22 mouse cellular contexts compared by ENCODE assay signal in the genomic region with DNA sequence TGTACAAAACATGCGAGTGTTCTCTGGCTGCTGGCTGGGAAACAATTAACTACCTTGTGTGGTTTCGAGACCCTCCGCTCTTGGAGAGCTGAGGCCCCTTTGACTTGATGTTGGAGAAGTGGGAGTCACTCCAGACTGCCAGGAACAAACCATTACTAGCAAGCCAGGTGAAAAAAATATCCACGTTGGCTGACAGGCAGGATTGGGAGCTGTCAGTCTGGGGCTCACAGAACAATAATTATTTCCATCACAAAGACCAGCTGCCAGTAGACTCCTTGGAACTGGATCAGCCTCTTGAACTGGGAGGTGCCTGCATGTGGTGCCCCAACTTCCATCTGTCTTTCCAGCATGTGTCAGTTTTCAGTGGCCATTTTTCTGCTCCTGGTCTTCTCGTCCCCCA. TPM values are rescaled to one million over a fixed set of nuclear protein-coding genes. Genes with fewer than 3 reads are reported as not detected.
DNase-seq lines count a peak whose midpoint lies in the region; ATAC-seq and TF ChIP-seq lines count a peak whose summit lies in the region.
"Had no signal": no experiment of that assay in that cellular context is flagged by ENCODE, and none has a peak within 500 bp of the region (broad histone marks: within the 10 kb centered on the region; RNA-seq: fewer than 3 reads in every experiment).

No protein-coding gene starts in this region.

- H3K4me3 ChIP-seq in midbrain, embryonic 11.5 days (ENCODE audit: low read depth, low read length), result no peak overlapping the region
- no peak overlapping the region for H3K4me3 ChIP-seq in midbrain, postnatal 0 days (ENCODE audit: low read depth, low read length)
- H3K4me3 ChIP-seq: embryonic facial prominence, embryonic 13.5 days; embryonic facial prominence, embryonic 15.5 days; erythroblast, embryonic 14.5 days; forebrain, embryonic 10.5 days; forebrain, embryonic 13.5 days; forebrain, embryonic 15.5 days had no signal

- H3K4me2 ChIP-seq in midbrain, embryonic 11.5 days, result no peak overlapping the region
- H3K4me2 ChIP-seq in midbrain, postnatal 0 days (ENCODE audit: low read depth, low read length, poor library complexity, severe bottlenecking), result no peak overlapping the region
- H3K4me2 ChIP-seq: embryonic facial prominence, embryonic 13.5 days; embryonic facial prominence, embryonic 15.5 days; forebrain, embryonic 13.5 days; forebrain, embryonic 15.5 days had no signal

- H3K4me1 ChIP-seq in midbrain, embryonic 11.5 days (ENCODE audit: control insufficient read depth, insufficient read depth, low read length), result 0 out of 2 replicates have a peak, but pooled peaks cover 2% of the 10 kb centered on the region
- H3K4me1 ChIP-seq in midbrain, postnatal 0 days (ENCODE audit: insufficient read depth, low read length), result no peaks in the 10 kb centered on the region
- H3K4me1 ChIP-seq: embryonic facial prominence, embryonic 15.5 days; forebrain, embryonic 15.5 days had no signal

- no peak overlapping the region for H3K27ac ChIP-seq in midbrain, embryonic 11.5 days (ENCODE audit: low read depth, low read length)
- H3K27ac ChIP-seq in midbrain, postnatal 0 days (ENCODE audit: low read depth, low read length), result no peak overlapping the region
- H3K27ac ChIP-seq: embryonic facial prominence, embryonic 13.5 days; embryonic facial prominence, embryonic 15.5 days; forebrain, embryonic 10.5 days; forebrain, embryonic 13.5 days; forebrain, embryonic 15.5 days had no signal

- peak; percentile 1 for DNase-seq in gastrocnemius, postnatal 10 days
- DNase-seq in gastrocnemius, postnatal 36 days, result no peak
- peak; percentile 75 for DNase-seq in midbrain, embryonic 11.5 days (ENCODE audit: low spot score, missing footprints)
- DNase-seq in midbrain, postnatal 0 days (ENCODE audit: low spot score), result no peak
- peak; percentile 1 for DNase-seq in urinary bladder, postnatal 10 days (ENCODE audit: low spot score)
- DNase-seq in urinary bladder, adult 18-20 months (ENCODE audit: low spot score in 2 of 2), result no peak
- DNase-seq: adrenal gland, adult 2 months; adrenal gland, postnatal 10 days; adrenal gland, postnatal 25 days; cerebellum, adult 11 months; cerebellum, adult 18-20 months; cerebellum, adult 8-10 months; cerebellum, adult 9-11 months; cerebellum, postnatal 14 days; cerebellum, postnatal 36 days; embryo, embryonic 11 days had no signal

- H3K9me3 ChIP-seq in midbrain, embryonic 11.5 days (ENCODE audit: control insufficient read depth, low read length), result no peaks in the 10 kb centered on the region
- no peaks in the 10 kb centered on the region for H3K9me3 ChIP-seq in midbrain, postnatal 0 days (ENCODE audit: low read length)
- H3K9me3 ChIP-seq: embryonic facial prominence, embryonic 13.5 days; embryonic facial prominence, embryonic 15.5 days; forebrain, embryonic 10.5 days; forebrain, embryonic 13.5 days; forebrain, embryonic 15.5 days had no signal

- H3K9ac ChIP-seq in midbrain, embryonic 11.5 days (ENCODE audit: low read length), result no peak overlapping the region
- no peak overlapping the region for H3K9ac ChIP-seq in midbrain, postnatal 0 days (replicated peaks; ENCODE audit: low read length, poor library complexity, severe bottlenecking)
- H3K9ac ChIP-seq: embryonic facial prominence, embryonic 13.5 days; embryonic facial prominence, embryonic 15.5 days; forebrain, embryonic 13.5 days; forebrain, embryonic 15.5 days had no signal

- H3K36me3 ChIP-seq in midbrain, embryonic 11.5 days (ENCODE audit: control insufficient read depth, insufficient read depth, low read length), result no peaks in the 10 kb centered on the region
- H3K36me3 ChIP-seq in midbrain, postnatal 0 days (ENCODE audit: insufficient read depth, low read length), result no peaks in the 10 kb centered on the region
- H3K36me3 ChIP-seq: embryonic facial prominence, embryonic 15.5 days had no signal

- no peak for TF ChIP-seq CTCF in midbrain, postnatal 0 days (IDR thresholded peaks at IDR 0.05)

- intact Hi-C loops in gastrocnemius, postnatal 36 days (cut with DNase I), result no loop called here

- 81% methylated on average over 5 of the region's 5 CpGs for WGBS in midbrain, embryonic 11.5 days
- 71% methylated on average over 5 of the region's 5 CpGs for WGBS in midbrain, postnatal 0 days

- H3K27me3 ChIP-seq in midbrain, embryonic 11.5 days (ENCODE audit: control insufficient read depth, insufficient read depth, low read length), result no peaks in the 10 kb centered on the region
- no peaks in the 10 kb centered on the region for H3K27me3 ChIP-seq in midbrain, postnatal 0 days (ENCODE audit: insufficient read depth, low read length)
- H3K27me3 ChIP-seq: embryonic facial prominence, embryonic 13.5 days; embryonic facial prominence, embryonic 15.5 days; forebrain, embryonic 13.5 days; forebrain, embryonic 15.5 days had no signal

- no peak for ATAC-seq in midbrain, embryonic 11.5 days (ENCODE audit: low FRiP score)
- no peak for ATAC-seq in midbrain, postnatal 0 days (ENCODE audit: low FRiP score)
- ATAC-seq: forebrain, embryonic 13.5 days; forebrain, embryonic 15.5 days had no signal

RNA-seq across cellular contexts. Expression of a gene that starts 12.5 kb away (rescaled TPM):
- 10 to 100 TPM; 14.4 to 15.7 TPM for total RNA-seq in gastrocnemius, postnatal 10 days (2021)
- total RNA-seq in gastrocnemius, postnatal 36 days (2021), result 10 to 100 TPM; 17.5 to 23.0 TPM
- 24.0 and 26.2 TPM in 2 replicates for polyA plus RNA-seq in midbrain, embryonic 11.5 days (2014; fragmentation: Nextera tagmentation; extraction: Ambion mirVana)
- total RNA-seq in midbrain, postnatal 0 days (2014; rRNA removed), result 5.1 and 8.6 TPM in 2 replicates
- polyA plus RNA-seq in midbrain, postnatal 0 days (2015; fragmentation: Nextera tagmentation; extraction: Ambion mirVana), result 5.3 and 5.4 TPM in 2 replicates

Comparison
In these comparisons a context has a peak if more than half of its experiments do, and no peak if none do; other contexts are left out.
1. DNase-seq: peak in gastrocnemius, postnatal 10 days (single experiment), midbrain, embryonic 11.5 days (single experiment) and urinary bladder, postnatal 10 days (single experiment); none in gastrocnemius, postnatal 36 days (0 of 2), midbrain, postnatal 0 days (single experiment) and urinary bladder, adult 18-20 months (0 of 2).